Mouse (Mus musculus): ENCODE results near the gene Gm11634.

DNA sequence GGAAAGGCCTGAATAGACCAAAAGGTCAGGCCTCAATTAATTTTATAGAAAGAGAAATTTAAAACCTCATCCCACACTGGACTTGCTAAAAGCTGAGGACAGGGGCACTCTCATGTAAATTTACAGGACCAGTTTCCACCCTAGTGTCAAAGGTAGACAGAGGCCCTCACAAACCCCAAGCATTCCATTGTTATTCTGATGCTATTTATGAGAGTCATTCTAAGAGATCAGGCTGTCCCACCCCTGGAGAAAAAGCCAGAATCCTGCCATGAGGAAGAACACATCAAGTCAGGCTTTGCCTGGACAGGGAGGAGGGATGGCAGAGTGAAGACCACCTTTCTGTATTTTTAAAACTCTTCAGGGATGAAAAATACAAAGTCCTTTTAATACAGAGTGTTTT is 50.5 kb downstream of the Gm11634 start:
- TF ChIP-seq CTCF (IDR thresholded peaks at IDR 0.05; ENCODE audit: low read depth, low read length): no peak
- TF ChIP-seq POLR2A (IDR thresholded peaks at IDR 0.05; ENCODE audit: borderline replicate concordance, low read depth, low read length): no peak
